Mouse (Mus musculus): Measurements from ENCODE around the gene Chrna4. TPM values are rescaled to one million over a fixed set of nuclear protein-coding genes. Genes with fewer than 3 reads are reported as not detected.

The Chrna4 gene
- polyA plus RNA-seq, 1 experiment: not detected

- TF ChIP-seq TAL1 (IDR thresholded peaks at IDR 0.05; ENCODE audit: low read length): no peak
- TF ChIP-seq GATA1 (IDR thresholded peaks at IDR 0.05; ENCODE audit: low read length): no peak
- H3K9me3 ChIP-seq (ENCODE audit: control insufficient read depth, low read length): no peaks in the 10 kb centered on the region
- peaks cover 13% of the 10 kb centered on the region for H3K27me3 ChIP-seq (ENCODE audit: control insufficient read depth)
- no peaks in the 10 kb centered on the region for H3K36me3 ChIP-seq (ENCODE audit: control insufficient read depth)
- no peak overlapping the region for H3K4me3 ChIP-seq (replicated peaks)
- H3K4me1 ChIP-seq (ENCODE audit: control insufficient read depth): no peaks in the 10 kb centered on the region
Measured at GRCm38 (mm10) chr2:181032407-181032806, 10.9 kb downstream of the Chrna4 start.

GRCm38 (mm10) chr2:181031406-181031934 lies 11.9 kb downstream of the Chrna4 start:
- Histone ChIP-seq H3K27me3 (ENCODE audit: control insufficient read depth) (peaks cover 3% of the 10 kb centered on the region), H3K4me1 (ENCODE audit: control insufficient read depth) (no peaks in the 10 kb centered on the region), H3K36me3 (ENCODE audit: control insufficient read depth) (no peaks in the 10 kb centered on the region), H3K4me3 (replicated peaks) (no peak overlapping the region), H3K9me3 (ENCODE audit: control insufficient read depth, low read length) (no peaks in the 10 kb centered on the region)
- TF ChIP-seq TAL1 (IDR thresholded peaks at IDR 0.05; ENCODE audit: low read length) (no peak), GATA1 (IDR thresholded peaks at IDR 0.05; ENCODE audit: low read length) (no peak)

- Histone ChIP-seq H3K27me3 (ENCODE audit: control insufficient read depth) (no peaks in the 10 kb centered on the region), H3K9me3 (ENCODE audit: control insufficient read depth, low read length) (no peaks in the 10 kb centered on the region), H3K4me3 (replicated peaks) (no peak overlapping the region), H3K4me1 (ENCODE audit: control insufficient read depth) (no peaks in the 10 kb centered on the region), H3K36me3 (ENCODE audit: control insufficient read depth) (no peaks in the 10 kb centered on the region)
- TF ChIP-seq TAL1 (IDR thresholded peaks at IDR 0.05; ENCODE audit: low read length): no peak
- no peak for TF ChIP-seq GATA1 (IDR thresholded peaks at IDR 0.05; ENCODE audit: low read length)
Measured at GRCm38 (mm10) chr2:181008339-181008738, 35.0 kb downstream of the Chrna4 start.

- Histone ChIP-seq H3K9me3 (ENCODE audit: control insufficient read depth, low read length) (no peaks in the 10 kb centered on the region), H3K4me1 (ENCODE audit: control insufficient read depth) (no peaks in the 10 kb centered on the region), H3K4me3 (replicated peaks) (no peak overlapping the region), H3K36me3 (ENCODE audit: control insufficient read depth) (no peaks in the 10 kb centered on the region), H3K27me3 (ENCODE audit: control insufficient read depth) (no peaks in the 10 kb centered on the region)
- TF ChIP-seq GATA1 (IDR thresholded peaks at IDR 0.05; ENCODE audit: low read length): no peak
- no peak for TF ChIP-seq TAL1 (IDR thresholded peaks at IDR 0.05; ENCODE audit: low read length)
Measured at GRCm38 (mm10) chr2:181007054-181007453, 36.3 kb downstream of the Chrna4 start.

GRCm38 (mm10) chr2:180996905-180997304 lies 46.4 kb downstream of the Chrna4 start:
- no peak for TF ChIP-seq GATA1 (IDR thresholded peaks at IDR 0.05; ENCODE audit: low read length)
- TF ChIP-seq TAL1 (IDR thresholded peaks at IDR 0.05; ENCODE audit: low read length): no peak
- Histone ChIP-seq H3K4me1 (ENCODE audit: control insufficient read depth) (no peaks in the 10 kb centered on the region), H3K4me3 (replicated peaks) (no peak overlapping the region), H3K36me3 (ENCODE audit: control insufficient read depth) (no peaks in the 10 kb centered on the region), H3K27me3 (ENCODE audit: control insufficient read depth) (no peaks in the 10 kb centered on the region), H3K9me3 (ENCODE audit: control insufficient read depth, low read length) (no peaks in the 10 kb centered on the region)

GRCm38 (mm10) chr2:180996436-180996835 lies 46.9 kb downstream of the Chrna4 start:
- no peaks in the 10 kb centered on the region for H3K27me3 ChIP-seq (ENCODE audit: control insufficient read depth)
- H3K9me3 ChIP-seq (ENCODE audit: control insufficient read depth, low read length): no peaks in the 10 kb centered on the region
- H3K4me3 ChIP-seq (replicated peaks): no peak overlapping the region
- no peak for TF ChIP-seq TAL1 (IDR thresholded peaks at IDR 0.05; ENCODE audit: low read length)
- TF ChIP-seq GATA1 (IDR thresholded peaks at IDR 0.05; ENCODE audit: low read length): no peak
- no peaks in the 10 kb centered on the region for H3K36me3 ChIP-seq (ENCODE audit: control insufficient read depth)
- H3K4me1 ChIP-seq (ENCODE audit: control insufficient read depth): no peaks in the 10 kb centered on the region

- TF ChIP-seq GATA1 (IDR thresholded peaks at IDR 0.05; ENCODE audit: low read length) (no peak), TAL1 (IDR thresholded peaks at IDR 0.05; ENCODE audit: low read length) (no peak)
- Histone ChIP-seq H3K36me3 (ENCODE audit: control insufficient read depth) (no peaks in the 10 kb centered on the region), H3K27me3 (ENCODE audit: control insufficient read depth) (no peaks in the 10 kb centered on the region)
Measured at GRCm38 (mm10) chr2:180995457-180995856, 47.9 kb downstream of the Chrna4 start.

GRCm38 (mm10) chr2:180994360-180994759 lies 49.0 kb downstream of the Chrna4 start:
- TF ChIP-seq TAL1 (IDR thresholded peaks at IDR 0.05; ENCODE audit: low read length): no peak
- no peak for TF ChIP-seq GATA1 (IDR thresholded peaks at IDR 0.05; ENCODE audit: low read length)
- Histone ChIP-seq H3K9me3 (ENCODE audit: control insufficient read depth, low read length) (no peaks in the 10 kb centered on the region), H3K27me3 (ENCODE audit: control insufficient read depth) (no peaks in the 10 kb centered on the region), H3K36me3 (ENCODE audit: control insufficient read depth) (no peaks in the 10 kb centered on the region), H3K4me1 (ENCODE audit: control insufficient read depth) (no peaks in the 10 kb centered on the region), H3K4me3 (replicated peaks) (no peak overlapping the region)

More at GRCm38 (mm10) chr2:180995457-180995856, 47.9 kb downstream of the Chrna4 start:
- Histone ChIP-seq H3K9me3 (ENCODE audit: control insufficient read depth, low read length) (no peaks in the 10 kb centered on the region), H3K4me1 (ENCODE audit: control insufficient read depth) (no peaks in the 10 kb centered on the region), H3K4me3 (replicated peaks) (no peak overlapping the region)

GRCm38 (mm10) chr2:180990347-180990746 lies 53.0 kb downstream of the Chrna4 start:
- no peaks in the 10 kb centered on the region for H3K27me3 ChIP-seq (ENCODE audit: control insufficient read depth)
- no peaks in the 10 kb centered on the region for H3K4me1 ChIP-seq (ENCODE audit: control insufficient read depth)
- H3K36me3 ChIP-seq (ENCODE audit: control insufficient read depth): no peaks in the 10 kb centered on the region
- TF ChIP-seq GATA1 (IDR thresholded peaks at IDR 0.05; ENCODE audit: low read length) (no peak), TAL1 (IDR thresholded peaks at IDR 0.05; ENCODE audit: low read length) (no peak)
- H3K9me3 ChIP-seq (ENCODE audit: control insufficient read depth, low read length): no peaks in the 10 kb centered on the region
- H3K4me3 ChIP-seq (replicated peaks): no peak overlapping the region

GRCm38 (mm10) chr2:180988948-180989347 lies 54.4 kb downstream of the Chrna4 start:
- no peak overlapping the region for H3K4me3 ChIP-seq (replicated peaks)
- H3K27me3 ChIP-seq (ENCODE audit: control insufficient read depth): no peaks in the 10 kb centered on the region
- H3K36me3 ChIP-seq (ENCODE audit: control insufficient read depth): no peaks in the 10 kb centered on the region
- no peak for TF ChIP-seq GATA1 (IDR thresholded peaks at IDR 0.05; ENCODE audit: low read length)
- no peak for TF ChIP-seq TAL1 (IDR thresholded peaks at IDR 0.05; ENCODE audit: low read length)
- H3K4me1 ChIP-seq (ENCODE audit: control insufficient read depth): no peaks in the 10 kb centered on the region; the same call in 1 of the 2 replicates
- no peaks in the 10 kb centered on the region for H3K9me3 ChIP-seq (ENCODE audit: control insufficient read depth, low read length)
